Mouse (Mus musculus) lung, postnatal 36 days (tissue): ENCODE measurements at regions not wholly inside any gene's neighbourhood (a gene's known extent, or its start where the extent isn't known, plus 50 kb on each side); places are given as distances from the start of the nearest gene placed in this dataset.
"Not testable (repeated sequence)": the region's sequence is repeated elsewhere in the genome, so short reads cannot be mapped to it uniquely, and the experiment has no call there.

Experiments used
- DNase-seq: peaks from one replicate; pipeline ENCODE4 v3.0.0; 2022; ENCODE audit warnings: mixed read lengths

DNA sequence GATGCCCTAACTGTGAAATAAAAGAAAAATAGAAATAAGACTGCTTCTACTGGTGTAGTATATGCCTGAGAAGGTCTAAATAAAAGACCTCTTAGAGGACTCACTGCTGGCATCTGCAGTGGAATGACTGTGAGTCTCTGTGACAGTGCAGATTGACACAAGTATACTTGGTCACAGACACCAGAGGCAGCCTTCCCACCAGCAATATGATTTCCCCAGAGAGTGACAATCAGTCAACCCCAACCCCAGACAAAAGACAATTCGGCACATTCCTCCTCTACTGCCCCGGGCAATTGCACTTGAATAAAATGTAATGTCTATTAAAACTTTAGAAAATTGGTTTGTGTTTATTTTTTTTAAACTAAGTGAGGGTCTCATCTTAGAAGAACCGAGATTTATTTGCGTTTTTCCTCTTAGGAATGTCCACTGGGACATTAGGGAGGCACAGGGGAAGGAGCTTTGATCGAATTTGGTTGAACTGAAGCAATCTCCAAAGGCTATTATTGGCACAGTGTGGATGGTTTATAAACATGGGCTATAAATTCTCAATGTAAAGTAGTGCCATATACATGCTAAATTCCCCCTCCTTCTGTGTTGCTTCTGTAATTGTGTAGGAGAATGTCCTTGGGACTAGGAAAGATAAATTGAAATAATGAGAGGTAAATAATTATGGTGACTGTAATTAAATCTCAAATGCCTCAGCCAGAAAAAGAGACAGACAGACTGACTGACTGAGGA, 123.0 kb upstream of the Lnx1 start:
- no peak for DNase-seq

DNA sequence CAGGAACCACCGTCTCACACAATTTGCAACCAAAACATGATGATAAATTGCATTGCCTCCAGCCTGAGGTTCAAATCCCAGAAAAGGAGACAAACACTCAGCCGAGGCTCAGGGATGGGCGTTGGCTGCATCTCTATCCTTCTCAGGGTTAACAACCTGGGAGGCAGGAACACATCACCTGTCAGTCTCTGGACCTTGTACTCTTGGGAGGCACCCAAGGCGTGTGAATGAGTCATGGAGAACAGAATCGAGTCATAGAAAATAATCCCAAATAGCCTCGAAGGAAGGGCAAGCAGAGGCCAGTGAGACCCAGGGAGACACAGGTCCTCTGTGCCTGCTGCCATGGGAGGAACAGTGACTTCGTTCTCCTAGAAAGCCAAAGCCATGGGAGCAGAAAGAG, 121.0 kb upstream of the Lnx1 start:
- DNase-seq, result no peak

DNA sequence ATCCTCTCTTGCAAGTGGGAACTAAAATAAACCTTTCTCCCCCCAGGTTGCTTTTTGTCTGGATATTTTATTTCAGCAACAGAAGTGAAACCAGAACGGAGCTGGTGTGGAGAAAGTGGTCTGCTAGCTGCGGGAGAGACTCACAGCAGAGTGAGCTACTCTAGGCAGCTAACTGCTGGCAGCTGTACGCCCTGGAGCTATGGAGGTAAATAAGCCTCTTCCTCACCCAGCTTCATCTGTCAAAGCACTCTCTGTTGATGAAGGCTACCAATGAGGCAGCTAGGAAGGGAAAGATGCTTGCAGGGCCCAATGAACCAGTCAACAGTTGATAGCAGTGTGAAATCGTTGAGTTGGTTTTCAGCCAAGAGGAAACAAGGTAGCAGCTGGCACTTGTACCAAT, 119.3 kb upstream of the Lnx1 start:
- no peak for DNase-seq

DNA sequence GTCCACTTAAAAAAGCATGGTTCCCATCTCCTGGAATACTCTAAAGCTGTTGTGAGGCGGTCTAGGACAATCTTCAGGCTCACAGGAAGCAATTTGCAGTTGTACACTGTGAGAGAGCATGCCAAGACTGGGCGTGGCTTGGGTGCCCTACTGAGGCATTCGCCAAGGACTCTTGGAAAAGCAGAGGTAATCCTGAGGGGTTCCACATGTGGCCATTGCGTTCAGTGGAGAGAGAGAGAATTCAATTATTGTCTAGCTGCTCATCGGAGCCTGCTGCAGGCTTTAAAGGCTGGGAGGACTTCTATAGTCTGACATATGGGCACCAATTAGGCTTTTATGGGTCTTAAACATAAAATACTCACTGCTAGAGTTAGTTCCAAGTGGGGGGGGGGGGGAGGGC, 113.8 kb upstream of the Lnx1 start:
- DNase-seq, result peak; percentile 79

GRCm38 (mm10) chr5:74813396-74813795, 110.7 kb upstream of the Lnx1 start:
- DNase-seq, result no peak

DNA sequence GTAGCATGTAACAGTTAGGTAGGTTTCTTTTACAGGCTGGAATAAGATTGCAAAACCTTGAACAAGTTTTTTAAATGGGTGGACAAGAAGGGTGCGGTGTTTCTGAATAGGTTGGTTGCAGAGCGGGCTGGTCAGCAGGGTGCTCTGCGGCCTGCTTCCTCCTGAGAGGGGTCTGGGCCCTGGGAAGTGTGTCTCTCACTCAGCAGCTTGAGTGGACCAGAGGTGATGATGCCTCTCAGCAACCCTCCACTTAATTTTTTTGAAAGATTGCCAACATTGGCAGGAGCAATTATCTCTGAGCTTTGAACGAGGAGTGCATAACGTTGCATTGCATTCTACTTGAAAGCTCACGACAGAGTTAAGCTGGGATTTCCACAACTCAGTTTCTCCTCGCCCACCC, 108.3 kb upstream of the Lnx1 start:
- no peak for DNase-seq

DNA sequence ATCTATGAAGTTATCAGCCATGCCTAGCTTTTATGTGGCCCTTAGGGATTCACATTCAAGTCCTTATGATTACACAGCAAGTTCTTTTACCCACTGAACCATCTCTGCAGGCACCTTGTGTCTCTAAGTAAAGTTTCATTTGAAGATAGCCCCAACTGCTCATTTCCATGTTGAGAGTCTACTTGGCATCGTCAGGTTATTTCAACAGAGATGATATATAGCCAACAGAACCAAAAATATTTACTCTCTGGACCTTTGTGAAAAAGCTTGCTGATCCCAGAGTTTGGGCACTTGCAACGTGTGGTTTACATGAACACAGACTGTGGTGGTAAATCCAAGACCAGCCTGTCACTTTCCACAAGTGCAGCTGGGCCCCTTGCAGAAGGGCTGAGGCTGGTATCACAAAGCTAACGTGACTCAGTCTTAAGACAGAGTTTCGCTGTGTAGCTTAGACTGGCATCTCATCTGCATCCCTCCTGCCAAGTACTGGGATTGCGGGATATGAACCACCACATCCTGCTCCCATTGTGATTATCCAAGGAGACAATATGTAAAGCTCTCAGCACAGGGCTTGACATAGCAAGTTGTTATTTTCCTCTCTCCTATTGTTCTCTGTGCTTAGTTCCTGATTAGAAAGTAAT, 105.0 kb upstream of the Lnx1 start:
- DNase-seq, result no peak

DNA sequence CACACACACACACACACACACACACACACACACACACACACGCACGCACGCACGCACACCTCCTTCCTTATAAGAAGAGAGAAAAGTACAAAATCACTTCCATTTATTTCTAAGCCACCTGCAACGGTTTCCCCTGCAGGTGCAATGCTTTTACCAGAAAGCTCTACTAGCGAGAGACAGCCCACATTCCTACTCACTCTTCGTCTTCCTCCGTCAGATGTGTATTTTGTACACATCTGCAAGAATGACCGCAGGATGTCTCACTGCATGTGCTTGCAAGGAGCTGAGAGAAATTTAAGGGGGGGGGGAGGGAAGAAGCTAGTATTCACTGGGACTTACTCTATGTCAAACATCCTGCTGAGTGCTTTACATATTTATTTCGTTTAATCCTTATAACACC, 99.2 kb upstream of the Lnx1 start:
- DNase-seq, result no peak

- DNase-seq, result no peak
Observed at GRCm38 (mm10) chr5:74800351-74800750, 97.6 kb upstream of the Lnx1 start.

DNA sequence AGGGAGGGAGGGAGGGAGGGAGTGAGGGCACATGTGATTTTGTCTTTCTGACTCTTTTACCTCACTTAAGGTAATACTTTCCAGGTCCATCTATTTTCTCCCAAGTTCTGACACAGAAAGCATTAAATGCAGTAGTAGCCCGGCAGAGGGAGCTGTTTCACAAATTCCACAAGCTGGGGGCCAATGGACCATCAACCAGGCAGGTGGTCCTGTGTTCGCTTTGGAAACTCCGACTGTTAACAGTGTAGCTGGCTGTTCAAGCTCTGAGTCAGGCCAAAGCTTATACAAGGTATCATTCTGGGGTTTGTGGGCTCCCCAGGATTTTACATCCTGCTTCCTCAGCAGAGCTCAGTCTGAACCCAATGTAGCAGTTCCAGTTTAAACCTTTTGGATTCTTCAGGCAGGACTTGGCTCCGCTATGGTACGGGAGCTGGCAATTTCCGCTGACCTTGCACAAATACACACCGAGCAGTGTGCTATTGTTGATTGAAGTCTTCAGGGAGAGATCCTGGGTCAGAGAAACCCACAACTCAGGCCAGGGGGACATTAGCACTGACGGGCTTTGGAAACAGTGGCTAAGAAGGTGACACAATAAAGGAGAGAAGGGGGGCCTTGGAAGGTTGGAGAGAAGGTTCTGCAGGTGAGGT, 93.8 kb upstream of the Lnx1 start:
- peak; percentile 63 for DNase-seq

GRCm38 (mm10) chr5:74794726-74795125, 92.0 kb upstream of the Lnx1 start:
- peak; percentile 14 for DNase-seq

GRCm38 (mm10) chr5:74793431-74793830, 90.7 kb upstream of the Lnx1 start:
- peak; percentile 43 for DNase-seq

DNA sequence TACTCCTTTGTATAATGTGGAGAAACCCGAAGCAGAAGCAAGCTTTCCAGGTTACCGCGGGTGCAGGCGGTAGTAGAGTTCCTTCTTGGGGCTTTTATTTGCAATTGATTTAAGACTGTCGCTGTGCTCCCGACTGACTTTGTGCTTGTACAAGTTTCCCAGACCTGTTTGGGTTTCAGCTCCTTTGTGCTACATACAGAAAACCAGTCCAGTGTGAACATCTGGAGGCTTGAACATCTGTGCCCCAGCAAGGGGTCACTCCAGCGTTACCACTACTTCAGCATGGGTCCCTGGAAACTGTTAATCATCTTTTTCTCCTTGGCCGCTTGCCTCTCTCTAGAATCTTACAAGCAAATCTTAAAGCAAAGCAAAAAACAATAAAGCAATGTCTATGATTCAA, 90.2 kb upstream of the Lnx1 start:
- peak; percentile 10 for DNase-seq

- peak; percentile 94 for DNase-seq
Observed at GRCm38 (mm10) chr5:74792301-74792700, 89.6 kb upstream of the Lnx1 start.

DNA sequence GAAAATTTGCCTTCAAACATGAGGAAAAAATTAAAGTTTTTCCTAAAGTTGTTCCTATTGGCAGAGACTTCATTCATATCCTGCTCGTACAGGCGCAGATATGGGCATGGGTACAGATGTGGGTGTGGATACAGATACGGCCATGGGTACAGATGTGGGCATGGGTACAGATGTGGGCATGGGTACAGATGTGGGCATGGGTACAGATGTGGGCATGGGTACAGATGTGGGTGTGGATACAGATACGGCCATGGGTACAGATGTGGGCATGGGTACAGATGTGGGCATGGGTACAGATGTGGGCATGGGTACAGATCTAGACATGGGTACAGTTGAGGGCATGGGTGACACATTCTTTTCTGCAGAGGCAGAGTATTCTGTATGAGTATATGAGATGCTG, 87.8 kb upstream of the Lnx1 start:
- not testable (repeated sequence) for DNase-seq

GRCm38 (mm10) chr5:74783906-74784305, 81.2 kb upstream of the Lnx1 start:
- peak; percentile 51 for DNase-seq

DNA sequence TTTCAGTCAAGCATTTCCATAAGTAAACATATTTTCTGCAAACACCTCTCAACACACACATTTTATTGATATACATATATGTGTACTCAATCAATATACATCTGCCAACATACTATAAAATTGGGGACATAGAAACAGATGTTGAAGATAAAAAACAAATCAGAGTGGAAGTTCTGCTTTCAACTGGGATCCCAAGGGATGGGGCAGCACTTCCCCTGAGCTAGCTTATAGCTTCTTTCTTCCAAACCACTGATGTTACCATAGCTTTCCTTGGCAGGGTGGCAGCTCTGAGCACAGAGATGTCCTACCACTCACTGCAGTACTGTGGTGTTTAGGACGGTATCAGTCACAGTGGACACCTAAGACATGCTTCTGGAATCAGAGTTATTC, 75.4 kb upstream of the Lnx1 start:
- DNase-seq, result no peak

DNA sequence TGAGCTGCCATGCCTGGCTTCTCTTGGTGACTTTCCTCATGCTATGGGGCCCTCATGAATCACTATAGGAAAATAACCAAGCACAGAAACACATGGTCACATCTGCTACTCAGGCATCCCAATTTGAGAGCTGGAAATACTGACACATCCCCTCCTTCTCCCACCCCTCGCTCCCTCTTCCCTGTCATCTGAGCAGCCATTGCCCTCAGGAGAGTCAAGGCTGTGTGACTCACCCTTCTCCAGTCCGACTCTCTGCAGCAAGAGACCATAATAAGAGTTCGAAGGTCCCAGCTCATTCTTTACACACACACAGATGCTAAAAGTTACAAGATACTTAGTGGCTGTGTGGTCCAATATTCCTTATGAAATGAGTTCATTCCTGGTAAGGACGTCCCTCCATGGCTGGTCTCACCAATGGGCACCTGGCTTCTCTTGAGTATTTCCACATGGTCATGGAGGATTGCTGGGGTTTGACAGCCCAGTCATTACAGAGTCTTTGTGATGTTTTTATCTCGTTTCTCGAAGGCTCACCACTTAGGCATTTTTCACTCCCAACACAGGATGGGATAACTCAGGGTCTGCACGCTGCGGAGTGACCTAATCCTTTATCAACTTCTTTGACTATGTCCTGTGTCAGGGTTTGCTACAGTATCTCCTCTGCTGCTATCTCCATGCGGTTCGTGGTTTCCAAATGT, 74.8 kb upstream of the Lnx1 start:
- DNase-seq, result no peak

- DNase-seq, result no peak
Observed at GRCm38 (mm10) chr5:74776081-74776480, 73.4 kb upstream of the Lnx1 start.

GRCm38 (mm10) chr5:74775596-74775995, 72.9 kb upstream of the Lnx1 start:
- no peak for DNase-seq

- DNase-seq, result no peak
Observed at GRCm38 (mm10) chr5:74773558-74774429, 71.1 kb upstream of the Lnx1 start.

DNA sequence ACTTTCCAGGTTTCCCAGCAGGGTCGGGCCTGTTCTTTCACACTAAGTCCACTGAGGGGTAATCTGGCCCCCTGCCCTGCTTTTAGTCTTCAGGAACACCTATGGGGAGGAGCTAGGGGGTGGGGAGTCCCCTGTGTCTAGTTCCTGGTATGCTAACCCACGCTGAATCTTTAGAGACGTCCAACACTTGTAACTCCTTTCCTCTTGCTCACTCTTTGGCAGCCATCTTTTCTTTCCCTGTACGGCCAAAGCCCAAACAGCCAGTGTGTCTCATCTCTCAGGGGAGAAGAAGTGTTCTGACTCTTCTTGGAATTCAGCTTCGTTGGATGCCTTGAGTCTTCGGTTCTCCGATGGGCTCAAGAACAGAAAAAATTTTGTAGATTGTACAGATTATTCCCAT, 68.4 kb upstream of the Lnx1 start:
- no peak for DNase-seq

DNA sequence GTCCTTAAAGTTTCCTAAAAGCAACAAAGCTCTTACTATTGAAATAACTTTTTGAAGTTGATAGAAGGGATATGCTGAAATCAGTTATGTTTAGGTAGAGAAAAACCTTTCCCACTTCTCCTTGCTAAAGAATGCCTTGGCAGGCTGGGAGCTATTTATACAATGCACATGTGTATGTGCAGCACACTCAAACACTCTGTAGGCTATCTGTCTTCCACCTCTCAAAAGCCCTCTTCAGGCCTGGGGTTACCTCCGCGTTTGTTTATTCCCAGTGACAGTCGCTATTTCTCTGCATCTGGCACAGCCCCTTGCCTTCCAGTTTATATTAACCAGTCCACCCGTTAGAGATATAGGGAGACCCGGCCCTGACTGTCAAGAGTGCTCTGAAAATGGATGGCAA, 66.3 kb upstream of the Lnx1 start:
- no peak for DNase-seq
